Mouse (Mus musculus): ENCODE data around the gene Spaca3. TPM values are rescaled to one million over a fixed set of nuclear protein-coding genes. Genes with fewer than 3 reads are reported as not detected.
A peak's percentile ranks its signal among the peaks of the same experiment; 100 is the strongest.

Gene Spaca3
- polyA plus RNA-seq, 1 experiment: not detected

- H3K4me1 ChIP-seq (ENCODE audit: control insufficient read depth, insufficient read depth, low read length): no peaks in the 10 kb centered on the region
- no peaks in the 10 kb centered on the region for H3K27me3 ChIP-seq (replicated peaks; ENCODE audit: control insufficient read depth, insufficient read depth, low read length)
- no peak overlapping the region for H3K4me3 ChIP-seq (ENCODE audit: insufficient read depth, low read depth, low read length)
- no peaks in the 10 kb centered on the region for H3K36me3 ChIP-seq (ENCODE audit: control insufficient read depth, insufficient read depth, low read length)
- H3K27ac ChIP-seq (ENCODE audit: insufficient read depth, low read depth, low read length): no peak overlapping the region
- DNase-seq: no peak
- 43% methylated on average over 7 of the region's 7 CpGs for WGBS
- TF ChIP-seq CTCF (conservative IDR thresholded peaks at IDR 0.05; ENCODE audit: insufficient read depth, insufficient read length, low read depth, low read length) (no peak), POLR2A (IDR thresholded peaks at IDR 0.05; ENCODE audit: low read depth, low read length) (no peak)
Observed at GRCm38 (mm10) chr11:80845486-80845885, 12.7 kb upstream of the Spaca3 start.

- TF ChIP-seq CTCF (conservative IDR thresholded peaks at IDR 0.05; ENCODE audit: insufficient read depth, insufficient read length, low read depth, low read length) (no peak), POLR2A (IDR thresholded peaks at IDR 0.05; ENCODE audit: low read depth, low read length) (no peak)
- Histone ChIP-seq H3K27me3 (replicated peaks; ENCODE audit: control insufficient read depth, insufficient read depth, low read length) (no peaks in the 10 kb centered on the region), H3K4me3 (ENCODE audit: insufficient read depth, low read depth, low read length) (no peak overlapping the region), H3K27ac (ENCODE audit: insufficient read depth, low read depth, low read length) (no peak overlapping the region), H3K4me1 (ENCODE audit: control insufficient read depth, insufficient read depth, low read length) (no peaks in the 10 kb centered on the region), H3K36me3 (ENCODE audit: control insufficient read depth, insufficient read depth, low read length) (no peaks in the 10 kb centered on the region)
- peak; percentile 17 for DNase-seq
- WGBS: 28% methylated on average over 3 of the region's 3 CpGs
Observed at GRCm38 (mm10) chr11:80846115-80846514, 12.1 kb upstream of the Spaca3 start.

GRCm38 (mm10) chr11:80848131-80848530 lies 10.0 kb upstream of the Spaca3 start:
- DNase-seq: no peak
- Histone ChIP-seq H3K27ac (ENCODE audit: insufficient read depth, low read depth, low read length) (no peak overlapping the region), H3K4me1 (ENCODE audit: control insufficient read depth, insufficient read depth, low read length) (no peaks in the 10 kb centered on the region), H3K36me3 (ENCODE audit: control insufficient read depth, insufficient read depth, low read length) (no peaks in the 10 kb centered on the region), H3K27me3 (replicated peaks; ENCODE audit: control insufficient read depth, insufficient read depth, low read length) (no peaks in the 10 kb centered on the region), H3K4me3 (ENCODE audit: insufficient read depth, low read depth, low read length) (no peak overlapping the region)
- WGBS: 70% methylated on average over 5 of the region's 5 CpGs
- no peak for TF ChIP-seq POLR2A (IDR thresholded peaks at IDR 0.05; ENCODE audit: low read depth, low read length)
- TF ChIP-seq CTCF (conservative IDR thresholded peaks at IDR 0.05; ENCODE audit: insufficient read depth, insufficient read length, low read depth, low read length): no peak

GRCm38 (mm10) chr11:80851859-80852258 lies 6.3 kb upstream of the Spaca3 start:
- Histone ChIP-seq H3K4me1 (ENCODE audit: control insufficient read depth, insufficient read depth, low read length) (no peaks in the 10 kb centered on the region), H3K36me3 (ENCODE audit: control insufficient read depth, insufficient read depth, low read length) (no peaks in the 10 kb centered on the region), H3K27me3 (replicated peaks; ENCODE audit: control insufficient read depth, insufficient read depth, low read length) (no peaks in the 10 kb centered on the region), H3K4me3 (ENCODE audit: insufficient read depth, low read depth, low read length) (no peak overlapping the region), H3K27ac (ENCODE audit: insufficient read depth, low read depth, low read length) (no peak overlapping the region)
- TF ChIP-seq CTCF (conservative IDR thresholded peaks at IDR 0.05; ENCODE audit: insufficient read depth, insufficient read length, low read depth, low read length) (peak; percentile 51), POLR2A (IDR thresholded peaks at IDR 0.05; ENCODE audit: low read depth, low read length) (no peak)
- DNase-seq: peak; percentile 28
- WGBS: 40% methylated on average over 5 of the region's 5 CpGs

GRCm38 (mm10) chr11:80853014-80853413 lies 5.2 kb upstream of the Spaca3 start:
- H3K4me3 ChIP-seq (ENCODE audit: insufficient read depth, low read depth, low read length): no peak overlapping the region
- DNase-seq: no peak
- H3K4me1 ChIP-seq (ENCODE audit: control insufficient read depth, insufficient read depth, low read length): no peaks in the 10 kb centered on the region
- no peaks in the 10 kb centered on the region for H3K36me3 ChIP-seq (ENCODE audit: control insufficient read depth, insufficient read depth, low read length)
- no peak overlapping the region for H3K27ac ChIP-seq (ENCODE audit: insufficient read depth, low read depth, low read length)
- H3K27me3 ChIP-seq (replicated peaks; ENCODE audit: control insufficient read depth, insufficient read depth, low read length): no peaks in the 10 kb centered on the region
- TF ChIP-seq POLR2A (IDR thresholded peaks at IDR 0.05; ENCODE audit: low read depth, low read length) (no peak), CTCF (conservative IDR thresholded peaks at IDR 0.05; ENCODE audit: insufficient read depth, insufficient read length, low read depth, low read length) (no peak)
- 61% methylated on average over 3 of the region's 3 CpGs for WGBS

- TF ChIP-seq POLR2A (IDR thresholded peaks at IDR 0.05; ENCODE audit: low read depth, low read length): no peak
- TF ChIP-seq CTCF (conservative IDR thresholded peaks at IDR 0.05; ENCODE audit: insufficient read depth, insufficient read length, low read depth, low read length): no peak
- Histone ChIP-seq H3K4me1 (ENCODE audit: control insufficient read depth, insufficient read depth, low read length) (no peaks in the 10 kb centered on the region), H3K4me3 (ENCODE audit: insufficient read depth, low read depth, low read length) (no peak overlapping the region), H3K27me3 (replicated peaks; ENCODE audit: control insufficient read depth, insufficient read depth, low read length) (no peaks in the 10 kb centered on the region), H3K36me3 (ENCODE audit: control insufficient read depth, insufficient read depth, low read length) (no peaks in the 10 kb centered on the region), H3K27ac (ENCODE audit: insufficient read depth, low read depth, low read length) (no peak overlapping the region)
- WGBS: 81% methylated on average over 11 of the region's 11 CpGs
- DNase-seq: no peak
Observed at GRCm38 (mm10) chr11:80854430-80854829, 3.7 kb upstream of the Spaca3 start.

GRCm38 (mm10) chr11:80854908-80855307 lies 3.3 kb upstream of the Spaca3 start:
- WGBS: 68% methylated on average over 7 of the region's 7 CpGs

More at GRCm38 (mm10) chr11:80854908-80855307, 3.3 kb upstream of the Spaca3 start:
- no peak for DNase-seq
- Histone ChIP-seq H3K36me3 (ENCODE audit: control insufficient read depth, insufficient read depth, low read length) (no peaks in the 10 kb centered on the region), H3K27ac (ENCODE audit: insufficient read depth, low read depth, low read length) (no peak overlapping the region), H3K27me3 (replicated peaks; ENCODE audit: control insufficient read depth, insufficient read depth, low read length) (no peaks in the 10 kb centered on the region), H3K4me3 (ENCODE audit: insufficient read depth, low read depth, low read length) (no peak overlapping the region), H3K4me1 (ENCODE audit: control insufficient read depth, insufficient read depth, low read length) (no peaks in the 10 kb centered on the region)
- TF ChIP-seq POLR2A (IDR thresholded peaks at IDR 0.05; ENCODE audit: low read depth, low read length) (no peak), CTCF (conservative IDR thresholded peaks at IDR 0.05; ENCODE audit: insufficient read depth, insufficient read length, low read depth, low read length) (no peak)

Data from kidney, adult 2 months (tissue).